ENCODE assay signal across 28 mouse cellular contexts in the genomic region with DNA sequence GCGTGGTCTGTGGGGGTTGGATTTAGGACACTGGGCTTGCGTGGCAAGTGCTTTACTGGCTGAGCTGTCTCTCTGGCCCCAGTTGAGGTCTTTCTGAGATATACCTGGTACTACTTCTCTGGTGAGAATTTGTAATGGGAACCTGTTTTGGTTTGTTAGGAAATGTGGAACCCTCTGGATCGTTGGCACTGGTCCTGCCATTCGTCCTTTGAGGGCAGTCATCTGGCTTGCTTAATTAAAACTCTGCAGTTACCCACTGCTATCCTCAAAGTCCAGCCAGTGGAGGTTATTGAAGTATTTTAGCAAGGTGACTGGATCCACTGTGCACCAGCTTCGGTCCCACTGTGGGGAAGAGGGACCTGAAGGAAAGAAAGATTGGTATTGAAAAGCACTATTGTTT. TPM values are rescaled to one million over a fixed set of nuclear protein-coding genes. Genes with fewer than 3 reads are reported as not detected.
A peak's percentile ranks its signal among the peaks of the same experiment; 100 is the strongest.
DNase-seq lines count a peak whose midpoint lies in the region; ATAC-seq lines count a peak whose summit lies in the region.
"Had no signal": no experiment of that assay in that cellular context is flagged by ENCODE, and none has a peak within 500 bp of the region (broad histone marks: within the 10 kb centered on the region; RNA-seq: fewer than 3 reads in every experiment).

No protein-coding gene starts in this region.

- ATAC-seq in heart, embryonic 13.5 days (ENCODE audit: extremely low read depth, insufficient number of reproducible peaks, low FRiP score, low TSS enrichment) = no peak
- no peak for ATAC-seq in kidney, embryonic 16.5 days (ENCODE audit: low FRiP score, low TSS enrichment)
- no peak for ATAC-seq in hindbrain, embryonic 16.5 days
- ATAC-seq: forebrain, embryonic 14.5 days; forebrain, postnatal 0 days; Patski had no signal

- no peak overlapping the region for H3K27ac ChIP-seq in heart, embryonic 13.5 days (replicated peaks)
- no peak overlapping the region for H3K27ac ChIP-seq in kidney, embryonic 16.5 days (ENCODE audit: low read length)
- no peak overlapping the region for H3K27ac ChIP-seq in hindbrain, embryonic 16.5 days (ENCODE audit: low read depth, low read length)
- H3K27ac ChIP-seq: embryonic facial prominence, embryonic 12.5 days; embryonic facial prominence, embryonic 15.5 days; heart, adult 2 months; heart, embryonic 10.5 days; hindbrain, embryonic 14.5 days had no signal

- 0 out of 2 replicates have a peak overlapping the region, but pooled peaks have one; percentile 12 for H3K4me2 ChIP-seq in heart, embryonic 13.5 days
- H3K4me2 ChIP-seq in kidney, embryonic 16.5 days (replicated peaks; ENCODE audit: low read depth, low read length) = no peak overlapping the region
- no peak overlapping the region for H3K4me2 ChIP-seq in hindbrain, embryonic 16.5 days (ENCODE audit: low read length)
- H3K4me2 ChIP-seq: embryonic facial prominence, embryonic 12.5 days; embryonic facial prominence, embryonic 15.5 days; hindbrain, embryonic 14.5 days had no signal

- no peak overlapping the region; the same call in 1 of the 2 replicates for H3K9ac ChIP-seq in heart, embryonic 13.5 days
- no peak overlapping the region for H3K9ac ChIP-seq in kidney, embryonic 16.5 days (replicated peaks; ENCODE audit: low read length)
- no peak overlapping the region for H3K9ac ChIP-seq in hindbrain, embryonic 16.5 days (ENCODE audit: low read depth, low read length)
- H3K9ac ChIP-seq: embryonic facial prominence, embryonic 12.5 days; embryonic facial prominence, embryonic 15.5 days; forebrain, postnatal 0 days; hindbrain, embryonic 14.5 days had no signal

- no peak for DNase-seq in heart, postnatal 25 days (ENCODE audit: low spot score)
- DNase-seq in kidney, adult 11 months = peak; percentile 29
- DNase-seq in kidney, postnatal 4 days = no peak
- peak; percentile 15 to 24 for DNase-seq in kidney, adult 8-10 months
- peak; percentile 38 to 54 for DNase-seq in kidney, postnatal 25 days
- DNase-seq: adrenal gland, postnatal 10 days; adrenal gland, postnatal 36 days; B cell, adult 2 months; cerebellum, adult 18-20 months; cerebellum, adult 9-10 months; cerebellum, postnatal 14 days; forebrain, postnatal 0 days; gastrocnemius, postnatal 25 days; heart, adult 2 months; heart, postnatal 4 days had no signal

- H3K36me3 ChIP-seq in heart, embryonic 13.5 days = peaks cover 20% of the 10 kb centered on the region
- 0 out of 2 replicates have a peak, but pooled peaks cover 7% of the 10 kb centered on the region for H3K36me3 ChIP-seq in kidney, embryonic 16.5 days (ENCODE audit: insufficient read depth, low read length)
- H3K36me3 ChIP-seq in hindbrain, embryonic 16.5 days (ENCODE audit: control insufficient read depth, insufficient read depth, low read length) = no peaks in the 10 kb centered on the region
- H3K36me3 ChIP-seq: embryonic facial prominence, embryonic 12.5 days; embryonic facial prominence, embryonic 15.5 days had no signal

- 89% methylated on average over 5 of the region's 5 CpGs for WGBS in heart, embryonic 13.5 days
- WGBS in kidney, embryonic 16.5 days = 88% methylated on average over 5 of the region's 5 CpGs
- 85% methylated on average over 5 of the region's 5 CpGs for WGBS in hindbrain, embryonic 16.5 days

- intact Hi-C loops in heart, postnatal 25 days (cut with DNase I) = loop anchor here (5.0 kb wide), 2 partner anchors 323 to 597 kb away; no protein-coding TSS in a partner anchor

- no peak overlapping the region for H3K4me3 ChIP-seq in heart, embryonic 13.5 days
- no peak overlapping the region for H3K4me3 ChIP-seq in kidney, embryonic 16.5 days (ENCODE audit: low read length)
- H3K4me3 ChIP-seq in hindbrain, embryonic 16.5 days (ENCODE audit: low read length) = no peak overlapping the region
- H3K4me3 ChIP-seq: embryonic facial prominence, embryonic 12.5 days; embryonic facial prominence, embryonic 15.5 days; heart, adult 2 months; heart, embryonic 10.5 days had no signal

- no peaks in the 10 kb centered on the region for H3K9me3 ChIP-seq in heart, embryonic 13.5 days
- H3K9me3 ChIP-seq in kidney, embryonic 16.5 days (ENCODE audit: low read length) = peaks cover 6% of the 10 kb centered on the region; the same call in 1 of the 2 replicates
- H3K9me3 ChIP-seq in hindbrain, embryonic 16.5 days (ENCODE audit: control insufficient read depth, low read length) = no peaks in the 10 kb centered on the region
- H3K9me3 ChIP-seq: embryonic facial prominence, embryonic 12.5 days; embryonic facial prominence, embryonic 15.5 days; G1E; heart, embryonic 10.5 days had no signal

- H3K27me3 ChIP-seq in heart, embryonic 13.5 days (replicated peaks) = no peaks in the 10 kb centered on the region
- no peaks in the 10 kb centered on the region for H3K27me3 ChIP-seq in kidney, embryonic 16.5 days (ENCODE audit: insufficient read depth, low read length)
- H3K27me3 ChIP-seq in hindbrain, embryonic 16.5 days (replicated peaks; ENCODE audit: control insufficient read depth, insufficient read depth, low read length) = no peaks in the 10 kb centered on the region
- H3K27me3 ChIP-seq: CH12.LX; embryonic facial prominence, embryonic 12.5 days; embryonic facial prominence, embryonic 15.5 days; Patski had no signal

- peaks cover 70% of the 10 kb centered on the region for H3K4me1 ChIP-seq in heart, embryonic 13.5 days
- H3K4me1 ChIP-seq in kidney, embryonic 16.5 days (ENCODE audit: insufficient read depth, low read length) = peaks cover 30% of the 10 kb centered on the region
- peaks cover 4% of the 10 kb centered on the region for H3K4me1 ChIP-seq in hindbrain, embryonic 16.5 days (ENCODE audit: control insufficient read depth, insufficient read depth, low read depth, low read length)

RNA-seq across cellular contexts. Expression of a gene that starts 2.9 kb away (rescaled TPM):
- polyA plus RNA-seq in heart, embryonic 13.5 days (2015; fragmentation: Nextera tagmentation; extraction: Ambion mirVana) = 149 and 169 TPM in 2 replicates
- total RNA-seq in heart, postnatal 25 days (2021) = 100 to 1,000 TPM in 1 of 2 experiments, 10 to 100 TPM in 1; 97.7 to 102 TPM
- polyA plus RNA-seq in kidney, embryonic 16.5 days (2015; fragmentation: Nextera tagmentation; extraction: Ambion mirVana) = 98.2 and 98.5 TPM in 2 replicates
- 70.9 and 80.1 TPM in 2 replicates for polyA plus RNA-seq in hindbrain, embryonic 16.5 days (2015; fragmentation: Nextera tagmentation; extraction: Ambion mirVana)

RNA-seq across cellular contexts. Expression of a gene that starts 56.1 kb away (rescaled TPM):
- 1.0 and 1.3 TPM in 2 replicates for polyA plus RNA-seq in heart, embryonic 13.5 days (2015; fragmentation: Nextera tagmentation; extraction: Ambion mirVana)
- total RNA-seq in heart, postnatal 25 days (2021) = 1 to 10 TPM; 1.7 to 2.0 TPM
- polyA plus RNA-seq in kidney, embryonic 16.5 days (2015; fragmentation: Nextera tagmentation; extraction: Ambion mirVana) = 18.9 and 20.0 TPM in 2 replicates
- 5.6 and 6.2 TPM in 2 replicates for polyA plus RNA-seq in hindbrain, embryonic 16.5 days (2015; fragmentation: Nextera tagmentation; extraction: Ambion mirVana)
- total RNA-seq: common myeloid progenitor, adult 5-6 weeks; granulocyte monocyte progenitor cell, adult 5-6 weeks had no signal
- polyA plus RNA-seq: G1E had no signal

Comparison
In these comparisons a context has a peak if more than half of its experiments do, and no peak if none do; other contexts are left out.
1. DNase-seq: peak in kidney, adult 11 months (single experiment), kidney, adult 8-10 months (2 of 2) and kidney, postnatal 25 days (2 of 2); none in heart, postnatal 25 days (single experiment) and kidney, postnatal 4 days (0 of 2).